Mouse (Mus musculus) midbrain, embryonic 16.5 days (tissue): ENCODE measurements around the gene Fbxo36. TPM values are rescaled to one million over a fixed set of nuclear protein-coding genes. Genes with fewer than 3 reads are reported as not detected.

Experiments
- ATAC-seq: fragments of 200-750 bp; cut with Nextera tagmentation; 2 replicates; pipeline ENCODE4 v1.8.0; 2017; ENCODE audit warnings: moderate TSS enrichment
- H3K27ac ChIP-seq: fragments of 300-500 bp; sonication (generic); 2 replicates; pipeline ENCODE4 v1.5.1; 2014; ENCODE audit warnings: mild to moderate bottlenecking, low read length, mixed read lengths
- H3K27me3 ChIP-seq: fragments of 300-500 bp; sonication (generic); 2 replicates; pipeline ENCODE4 v1.6.1; 2014; ENCODE audit warnings: low read depth, low read length, mixed read lengths; ENCODE audit not compliant: control insufficient read depth, insufficient read depth
- H3K36me3 ChIP-seq: fragments of 300-500 bp; sonication (generic); 2 replicates; pipeline ENCODE4 v1.6.1; 2014; ENCODE audit warnings: mild to moderate bottlenecking, low read length, moderate library complexity, mixed read lengths; ENCODE audit not compliant: control insufficient read depth, insufficient read depth
- H3K4me1 ChIP-seq: fragments of 300-500 bp; sonication (generic); 2 replicates; pipeline ENCODE4 v1.6.1; 2014; ENCODE audit warnings: mild to moderate bottlenecking, low read length, mixed read lengths; ENCODE audit not compliant: control insufficient read depth, insufficient read depth
- H3K4me2 ChIP-seq: fragments of 300-500 bp; sonication (generic); 2 replicates; pipeline ENCODE4 v1.6.1; 2014; ENCODE audit warnings: mild to moderate bottlenecking, low read length, mixed read lengths
- H3K4me3 ChIP-seq: fragments of 300-500 bp; sonication (generic); 2 replicates; pipeline ENCODE4 v1.5.1; 2014; ENCODE audit warnings: low read depth, mild to moderate bottlenecking, low read length, moderate library complexity, mixed read lengths
- H3K9ac ChIP-seq: fragments of 300-500 bp; sonication (generic); 2 replicates; pipeline ENCODE4 v1.6.1; 2014; ENCODE audit warnings: low read depth, low read length, mixed read lengths
- H3K9me3 ChIP-seq: fragments of 300-500 bp; sonication (generic); replicated peaks from 2 replicates; pipeline ENCODE4 v1.6.1; 2014; ENCODE audit warnings: mild to moderate bottlenecking, low read length, mixed read lengths; ENCODE audit not compliant: control insufficient read depth, poor library complexity, severe bottlenecking
- WGBS: fragments of 180-500 bp; shearing (Covaris S2); extraction: QIAGEN DNeasy Blood & Tissue Kit; methylation state at CpG from one replicate; pipeline ENCODE4 v1.1.7; 2014; 5-methylcytosine and 5-hydroxymethylcytosine counted together
- polyA plus RNA-seq: library from polyadenylated mRNA; unstranded; fragments of >200 nt; fragmentation: Nextera tagmentation; extraction: Ambion mirVana; gene quantifications from 2 replicates; pipeline ENCODE4 v1.2.1, GENCODE M21; 2015

The Fbxo36 gene
- polyA plus RNA-seq, 1 experiment from 2014 or later, result 6.6 TPM

- H3K4me1 ChIP-seq, result no peaks in the 10 kb centered on the region
- H3K4me2 ChIP-seq, result no peak overlapping the region
- H3K27ac ChIP-seq, result no peak overlapping the region
- no peak overlapping the region for H3K4me3 ChIP-seq
- H3K9ac ChIP-seq, result no peak overlapping the region
- no peak for ATAC-seq
- 91% methylated on average over 3 of the region's 3 CpGs for WGBS
- no peaks in the 10 kb centered on the region for H3K9me3 ChIP-seq
- no peaks in the 10 kb centered on the region for H3K27me3 ChIP-seq
- H3K36me3 ChIP-seq, result no peaks in the 10 kb centered on the region
Observed at GRCm38 (mm10) chr1:84866706-84867230, 27.1 kb downstream of the Fbxo36 start.

DNA sequence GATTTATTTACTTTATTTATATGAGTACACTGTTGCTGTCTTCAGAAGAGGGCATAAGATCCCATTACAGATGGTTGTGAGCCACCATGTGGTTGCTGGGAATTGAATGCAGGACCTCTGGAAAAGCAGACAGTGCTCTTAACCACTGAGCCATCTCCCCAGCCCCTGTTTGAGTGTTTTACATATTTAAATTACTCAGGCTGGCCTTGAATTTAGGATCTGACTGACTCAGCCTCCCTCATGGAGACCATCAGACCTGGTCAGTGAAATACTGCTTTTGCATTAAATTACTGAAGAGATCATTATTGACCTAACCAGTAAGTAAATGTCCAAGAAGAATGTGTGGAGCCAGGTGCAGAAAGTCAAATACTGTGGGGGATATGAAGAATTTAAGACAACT lies 28.7 kb downstream of the Fbxo36 start:
- no peak for ATAC-seq
- Histone ChIP-seq H3K9me3 (no peaks in the 10 kb centered on the region), H3K36me3 (no peaks in the 10 kb centered on the region), H3K27ac (no peak overlapping the region), H3K9ac (no peak overlapping the region), H3K4me2 (no peak overlapping the region), H3K4me1 (no peaks in the 10 kb centered on the region), H3K27me3 (no peaks in the 10 kb centered on the region), H3K4me3 (no peak overlapping the region)

GRCm38 (mm10) chr1:84868841-84869240 lies 29.2 kb downstream of the Fbxo36 start:
- no peak overlapping the region for H3K9ac ChIP-seq
- no peak overlapping the region for H3K27ac ChIP-seq
- H3K9me3 ChIP-seq, result no peaks in the 10 kb centered on the region
- no peaks in the 10 kb centered on the region for H3K36me3 ChIP-seq
- no peak for ATAC-seq
- 71% methylated on average over 4 of the region's 4 CpGs for WGBS
- H3K27me3 ChIP-seq, result no peaks in the 10 kb centered on the region
- H3K4me3 ChIP-seq, result no peak overlapping the region
- H3K4me1 ChIP-seq, result no peaks in the 10 kb centered on the region
- no peak overlapping the region for H3K4me2 ChIP-seq

DNA sequence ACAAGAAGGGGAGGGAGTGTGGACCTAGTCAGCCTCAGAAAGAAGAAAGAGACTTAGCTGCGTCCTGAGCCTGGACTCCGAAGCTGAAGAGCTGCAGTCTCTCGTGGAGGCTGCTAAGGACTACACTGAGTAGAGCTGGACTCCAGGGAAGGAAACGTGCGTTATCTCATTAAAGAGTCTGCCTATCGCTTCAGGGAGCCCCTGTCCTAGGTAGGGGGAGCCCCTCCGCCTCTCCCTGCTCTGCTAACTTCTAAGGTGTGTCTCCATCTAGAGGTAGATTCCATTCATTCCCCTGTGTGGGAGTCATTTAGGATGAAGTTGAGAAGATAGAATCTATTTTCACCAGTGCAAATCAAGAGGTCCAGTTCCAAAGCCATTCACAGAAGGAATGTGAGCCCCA lies 29.9 kb downstream of the Fbxo36 start:
- Histone ChIP-seq H3K27ac (no peak overlapping the region), H3K4me1 (no peaks in the 10 kb centered on the region), H3K36me3 (no peaks in the 10 kb centered on the region), H3K4me2 (no peak overlapping the region), H3K27me3 (no peaks in the 10 kb centered on the region), H3K9me3 (no peaks in the 10 kb centered on the region), H3K9ac (no peak overlapping the region), H3K4me3 (no peak overlapping the region)
- no peak for ATAC-seq
- 43% methylated on average over 7 of the region's 7 CpGs for WGBS

DNA sequence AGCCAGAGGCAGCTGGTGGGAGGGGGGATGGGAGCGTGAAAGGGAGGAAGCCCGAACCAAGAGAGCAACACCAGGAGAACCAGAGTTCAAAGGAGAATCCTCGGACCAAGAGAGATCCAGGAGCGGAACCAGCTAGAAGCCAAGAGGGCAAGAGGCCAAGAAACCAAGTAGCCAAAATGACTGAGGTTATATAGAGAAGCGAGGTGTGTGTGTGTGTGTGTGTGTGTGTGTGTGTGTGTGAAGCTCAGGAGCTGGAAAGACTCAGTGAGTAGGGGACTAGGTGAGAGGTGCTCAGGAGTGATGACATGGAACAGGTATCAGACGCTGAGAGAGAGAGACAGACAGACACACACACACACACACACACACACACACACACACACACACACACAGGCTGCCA lies 31.5 kb downstream of the Fbxo36 start:
- WGBS, result 63% methylated on average over 6 of the region's 6 CpGs
- no peak overlapping the region for H3K4me3 ChIP-seq
- no peak for ATAC-seq

DNA sequence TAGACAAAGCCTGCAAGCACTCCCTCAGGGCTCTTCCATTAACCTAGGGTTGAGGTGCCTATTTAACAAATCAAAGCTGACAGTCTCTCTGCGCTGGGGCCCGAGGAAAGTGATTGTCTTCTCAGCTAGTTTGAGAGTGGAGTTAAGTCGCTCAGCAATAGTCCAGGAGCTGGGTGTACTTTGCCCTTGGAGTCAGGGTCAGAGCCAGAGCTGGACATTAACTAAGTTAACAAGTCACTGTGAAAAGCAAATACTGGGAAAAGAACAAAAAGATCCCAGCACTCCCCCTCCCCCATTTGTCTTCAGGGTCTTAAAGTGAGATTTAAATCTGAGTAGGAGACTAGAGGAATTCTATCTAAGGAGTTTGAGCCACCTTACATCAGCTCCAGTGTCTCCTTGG lies 32.5 kb downstream of the Fbxo36 start:
- H3K4me2 ChIP-seq, result no peak overlapping the region
- no peaks in the 10 kb centered on the region for H3K4me1 ChIP-seq
- H3K27ac ChIP-seq, result no peak overlapping the region
- H3K9me3 ChIP-seq, result no peaks in the 10 kb centered on the region
- H3K9ac ChIP-seq, result no peak overlapping the region
- no peaks in the 10 kb centered on the region for H3K36me3 ChIP-seq
- no peak for ATAC-seq
- H3K4me3 ChIP-seq, result no peak overlapping the region
- H3K27me3 ChIP-seq, result no peaks in the 10 kb centered on the region
- 28% methylated on average over 3 of the region's 3 CpGs for WGBS

More for the DNA sequence above, 31.5 kb downstream of the Fbxo36 start:
- no peak overlapping the region for H3K4me2 ChIP-seq
- H3K9me3 ChIP-seq, result no peaks in the 10 kb centered on the region
- no peaks in the 10 kb centered on the region for H3K36me3 ChIP-seq
- no peak overlapping the region for H3K27ac ChIP-seq
- H3K4me1 ChIP-seq, result no peaks in the 10 kb centered on the region
- H3K27me3 ChIP-seq, result no peaks in the 10 kb centered on the region
- no peak overlapping the region for H3K9ac ChIP-seq

DNA sequence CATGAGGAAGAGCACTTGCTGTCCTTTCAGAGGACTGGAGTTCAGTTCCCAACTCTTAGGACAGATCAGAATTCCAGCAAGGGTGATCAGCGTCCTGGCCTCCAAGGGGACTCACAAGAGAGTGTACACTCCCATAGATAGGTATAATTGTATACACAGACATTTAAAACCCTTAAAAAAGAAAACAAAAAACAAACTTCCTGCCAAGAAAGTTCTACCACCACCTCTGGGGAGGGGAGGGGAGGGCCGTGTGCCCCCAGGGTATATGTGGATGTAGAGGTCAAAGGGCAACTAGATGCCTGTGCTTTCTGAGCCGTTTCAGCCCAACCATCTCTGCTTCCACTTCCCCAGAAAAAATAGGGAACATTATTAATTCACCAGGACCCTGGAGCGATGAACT lies 33.3 kb downstream of the Fbxo36 start:
- H3K4me3 ChIP-seq, result no peak overlapping the region
- no peak overlapping the region for H3K27ac ChIP-seq
- no peaks in the 10 kb centered on the region for H3K4me1 ChIP-seq
- H3K9ac ChIP-seq, result no peak overlapping the region
- H3K4me2 ChIP-seq, result no peak overlapping the region
- ATAC-seq, result no peak
- H3K27me3 ChIP-seq, result no peaks in the 10 kb centered on the region
- H3K9me3 ChIP-seq, result no peaks in the 10 kb centered on the region
- 71% methylated on average over 4 of the region's 4 CpGs for WGBS
- H3K36me3 ChIP-seq, result no peaks in the 10 kb centered on the region

- H3K4me3 ChIP-seq, result no peak overlapping the region
- no peak overlapping the region for H3K4me2 ChIP-seq
- 88% methylated on average over 2 of the region's 2 CpGs for WGBS
- no peaks in the 10 kb centered on the region for H3K36me3 ChIP-seq
- H3K9me3 ChIP-seq, result no peaks in the 10 kb centered on the region
- no peak overlapping the region for H3K27ac ChIP-seq
- H3K27me3 ChIP-seq, result no peaks in the 10 kb centered on the region
- no peaks in the 10 kb centered on the region for H3K4me1 ChIP-seq
- no peak overlapping the region for H3K9ac ChIP-seq
- ATAC-seq, result no peak
Observed at GRCm38 (mm10) chr1:84877590-84877989, 37.9 kb downstream of the Fbxo36 start.

GRCm38 (mm10) chr1:84879571-84880120 lies 40.0 kb downstream of the Fbxo36 start:
- 94% methylated on average over 8 of the region's 8 CpGs for WGBS
- no peak for ATAC-seq
- H3K4me3 ChIP-seq, result no peak overlapping the region
- H3K4me1 ChIP-seq, result no peaks in the 10 kb centered on the region
- no peak overlapping the region for H3K9ac ChIP-seq
- H3K27ac ChIP-seq, result no peak overlapping the region
- no peaks in the 10 kb centered on the region for H3K9me3 ChIP-seq
- H3K36me3 ChIP-seq, result no peaks in the 10 kb centered on the region
- no peaks in the 10 kb centered on the region for H3K27me3 ChIP-seq
- no peak overlapping the region for H3K4me2 ChIP-seq
